Comparison of ENCODE assay signal across 13 mouse cellular contexts in genomic region chr5:113216328-113216960, GRCm38 (mm10). TPM values are rescaled to one million over a fixed set of nuclear protein-coding genes. Genes with fewer than 3 reads are reported as not detected.
DNase-seq lines count a peak whose midpoint lies in the region; TF ChIP-seq lines count a peak whose summit lies in the region.
"Had no signal": no experiment of that assay in that cellular context is flagged by ENCODE, and none has a peak within 500 bp of the region (broad histone marks: within the 10 kb centered on the region; RNA-seq: fewer than 3 reads in every experiment).

No protein-coding gene starts in this region.

- peaks cover 67% of the 10 kb centered on the region for H3K4me1 ChIP-seq in E14TG2a.4 (replicated peaks; ENCODE audit: low read depth, low read length)

- peak in 1 of 2 experiments; percentile 43 for DNase-seq in left cerebral cortex, adult 2 months (ENCODE audit: extremely low spot score in 1 of 2, low spot score in 2 of 2)
- no peak for DNase-seq in left cerebral cortex, postnatal 4 days
- peak; percentile 78 for DNase-seq in brain, adult 2 months (ENCODE audit: low read depth, low spot score)
- peak; percentile 70 for DNase-seq in kidney, postnatal 10 days
- DNase-seq in cerebellum, postnatal 10 days, result no peak
- DNase-seq in adrenal gland, postnatal 14 days, result no peak
- DNase-seq: layer of hippocampus, postnatal 36 days had no signal

- no peak overlapping the region for H3K4me3 ChIP-seq in left cerebral cortex, adult 2 months
- H3K4me3 ChIP-seq in E14TG2a.4 (replicated peaks; ENCODE audit: low read length), result peak overlapping the region; percentile 17; the same call in 1 of the 2 replicates
- H3K4me3 ChIP-seq: forebrain, embryonic 15.5 days; heart, embryonic 12.5 days; hindbrain, embryonic 15.5 days had no signal

- no peaks in the 10 kb centered on the region for H3K9me3 ChIP-seq in E14TG2a.4 (ENCODE audit: low read length)
- H3K9me3 ChIP-seq: heart, embryonic 12.5 days; hindbrain, embryonic 15.5 days had no signal

- peak overlapping the region; percentile 53 for H3K27ac ChIP-seq in left cerebral cortex, adult 2 months
- H3K27ac ChIP-seq: forebrain, embryonic 15.5 days; hindbrain, embryonic 15.5 days; liver, embryonic 14.5 days had no signal

- no peak for TF ChIP-seq CTCF in left cerebral cortex, adult 2 months (IDR thresholded peaks at IDR 0.05)
- no peak for TF ChIP-seq CTCF in E14TG2a.4 (conservative IDR thresholded peaks at IDR 0.05; ENCODE audit: low read length)

- H3K36me3 ChIP-seq in E14TG2a.4 (ENCODE audit: insufficient read depth, low read length), result peaks cover 4% of the 10 kb centered on the region; the same call in 1 of the 2 replicates
- H3K36me3 ChIP-seq: forebrain, embryonic 15.5 days; heart, embryonic 12.5 days; hindbrain, embryonic 15.5 days had no signal

- intact Hi-C loops in left cerebral cortex, adult 2 months (cut with DNase I), result no loop called here
- intact Hi-C loops in left cerebral cortex, postnatal 4 days (cut with DNase I), result no loop called here

- peaks cover 20% of the 10 kb centered on the region for H3K27me3 ChIP-seq in E14TG2a.4 (ENCODE audit: insufficient read depth, low read length)
- H3K27me3 ChIP-seq: forebrain, embryonic 15.5 days; hindbrain, embryonic 15.5 days had no signal

RNA-seq across cellular contexts. Expression of gene 2900026A02Rik, which starts 4.6 kb away (rescaled TPM):
- total RNA-seq in left cerebral cortex, adult 2 months (2021), result 10 to 100 TPM; 39.6 to 45.1 TPM
- total RNA-seq in left cerebral cortex, postnatal 4 days (2021), result 10 to 100 TPM; 40.1 to 41.4 TPM
- 18.2 and 20.7 TPM in 2 replicates for total RNA-seq in adrenal gland, postnatal 14 days (2021)

RNA-seq across cellular contexts. Expression of gene Tmem211, which starts 10.3 kb away (rescaled TPM):
- not detected for total RNA-seq in left cerebral cortex, adult 2 months (2021)
- under 1 TPM in 1 of 2 experiments, not detected in 1; 0.18 TPM for total RNA-seq in left cerebral cortex, postnatal 4 days (2021)
- total RNA-seq in adrenal gland, postnatal 14 days (2021), result not detected in 2 replicates
- total RNA-seq: layer of hippocampus, postnatal 36 days; megakaryocyte, adult 5-6 weeks had no signal

Comparison
In these comparisons a context has a peak if more than half of its experiments do, and no peak if none do; other contexts are left out.
1. DNase-seq: peak in brain, adult 2 months (single experiment) and kidney, postnatal 10 days (single experiment); none in left cerebral cortex, postnatal 4 days (single experiment), cerebellum, postnatal 10 days (0 of 2) and adrenal gland, postnatal 14 days (single experiment).